Mouse (Mus musculus): ENCODE measurements around the gene Fcgrt.

DNA sequence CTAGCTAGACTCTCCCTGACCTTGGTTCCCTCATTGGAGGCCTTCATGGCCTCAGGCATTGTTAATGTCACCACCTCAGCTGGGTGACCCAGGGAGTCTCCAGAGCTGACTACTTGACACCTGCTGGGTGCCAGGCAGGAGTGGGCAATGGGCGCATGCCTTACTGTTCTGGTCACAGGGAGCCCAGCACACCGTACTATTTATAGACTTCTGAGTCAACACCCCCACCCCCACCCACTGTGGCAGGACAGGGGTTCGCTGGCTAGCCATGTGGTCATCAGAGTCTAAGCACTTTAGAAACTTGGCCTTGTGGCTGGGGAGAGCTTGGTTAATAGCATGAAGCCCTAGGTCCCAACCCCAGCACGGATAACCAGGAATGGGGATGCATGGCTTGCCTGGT is 28.2 kb downstream of the Fcgrt start:
- TF ChIP-seq CTCF (conservative IDR thresholded peaks at IDR 0.05; ENCODE audit: low read length) (no peak), NANOG (IDR thresholded peaks at IDR 0.05; ENCODE audit: borderline replicate concordance, low read length) (no peak)

Data from E14TG2a.4 (cell line).